Mouse (Mus musculus): ENCODE measurements around the gene Cox6b1. TPM values are rescaled to one million over a fixed set of nuclear protein-coding genes. Genes with fewer than 3 reads are reported as not detected.

Gene Cox6b1
- polyA plus RNA-seq, 1 experiment from 2014 or later, result 961 TPM

DNA sequence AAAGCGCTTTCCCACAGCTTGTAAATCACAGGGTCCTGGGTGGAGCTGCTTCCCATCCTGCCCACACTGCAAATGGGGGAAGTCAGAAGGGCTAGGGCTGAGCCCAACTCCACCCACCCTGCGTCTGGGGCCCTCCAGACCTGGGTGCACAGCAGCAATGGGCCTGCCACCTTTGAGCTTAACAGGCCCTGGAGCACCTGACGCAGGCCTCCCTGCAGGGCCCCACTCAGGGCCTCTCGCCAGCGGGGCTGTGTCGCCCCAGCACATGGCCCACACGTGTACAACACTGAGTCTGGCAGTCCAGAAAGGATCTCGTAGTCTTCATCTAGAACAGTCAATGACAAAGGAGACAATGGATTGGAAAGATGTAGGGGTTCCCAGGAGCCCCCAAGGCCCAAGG is 46.0 kb downstream of the Cox6b1 start:
- no peak for ATAC-seq (ENCODE audit: low FRiP score, low TSS enrichment)
- no peak overlapping the region for H3K4me3 ChIP-seq (ENCODE audit: low read length)

DNA sequence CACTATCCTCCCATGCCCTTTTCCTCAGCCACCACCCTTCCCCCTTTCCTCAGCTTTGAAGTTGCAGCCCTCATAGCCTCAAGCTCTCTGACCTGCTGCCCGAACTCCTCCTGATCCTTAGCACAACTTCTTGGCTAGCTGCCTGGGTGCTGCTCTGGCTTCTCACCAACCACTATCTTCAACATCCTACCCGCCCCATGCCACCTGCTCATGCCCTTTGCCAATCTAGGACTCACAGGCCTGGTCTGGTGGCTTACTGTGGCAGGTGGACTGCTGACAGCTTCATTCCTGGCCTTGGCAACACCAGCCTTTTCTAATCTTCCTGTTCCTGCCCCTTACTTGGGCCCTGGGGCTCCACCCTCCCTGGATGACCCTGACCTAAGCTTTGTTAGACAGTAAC is 53.0 kb downstream of the Cox6b1 start:
- Histone ChIP-seq H3K36me3 (ENCODE audit: control insufficient read depth, insufficient read depth, low read length) (peaks cover 100% of the 10 kb centered on the region), H3K4me3 (ENCODE audit: low read length) (no peak overlapping the region), H3K9ac (ENCODE audit: low read depth, low read length) (no peak overlapping the region), H3K27me3 (ENCODE audit: control insufficient read depth, insufficient read depth, low read length) (no peaks in the 10 kb centered on the region), H3K4me2 (replicated peaks; ENCODE audit: low read depth, low read length) (no peak overlapping the region), H3K27ac (ENCODE audit: low read depth, low read length) (no peak overlapping the region), H3K9me3 (ENCODE audit: control insufficient read depth, low read length) (no peaks in the 10 kb centered on the region), H3K4me1 (ENCODE audit: control insufficient read depth, insufficient read depth, low read length) (no peaks in the 10 kb centered on the region)
- ATAC-seq (ENCODE audit: low FRiP score, low TSS enrichment), result no peak
- 81% methylated on average over 2 of the region's 2 CpGs for WGBS

More for the DNA sequence above, 46.0 kb downstream of the Cox6b1 start:
- Histone ChIP-seq H3K4me2 (replicated peaks; ENCODE audit: low read depth, low read length) (no peak overlapping the region), H3K9me3 (ENCODE audit: control insufficient read depth, low read length) (no peaks in the 10 kb centered on the region), H3K4me1 (ENCODE audit: control insufficient read depth, insufficient read depth, low read length) (no peaks in the 10 kb centered on the region), H3K9ac (ENCODE audit: low read depth, low read length) (no peak overlapping the region), H3K27ac (ENCODE audit: low read depth, low read length) (no peak overlapping the region), H3K27me3 (ENCODE audit: control insufficient read depth, insufficient read depth, low read length) (no peaks in the 10 kb centered on the region), H3K36me3 (ENCODE audit: control insufficient read depth, insufficient read depth, low read length) (peaks cover 98% of the 10 kb centered on the region)
- WGBS, result 97% methylated on average over 8 of the region's 8 CpGs

DNA sequence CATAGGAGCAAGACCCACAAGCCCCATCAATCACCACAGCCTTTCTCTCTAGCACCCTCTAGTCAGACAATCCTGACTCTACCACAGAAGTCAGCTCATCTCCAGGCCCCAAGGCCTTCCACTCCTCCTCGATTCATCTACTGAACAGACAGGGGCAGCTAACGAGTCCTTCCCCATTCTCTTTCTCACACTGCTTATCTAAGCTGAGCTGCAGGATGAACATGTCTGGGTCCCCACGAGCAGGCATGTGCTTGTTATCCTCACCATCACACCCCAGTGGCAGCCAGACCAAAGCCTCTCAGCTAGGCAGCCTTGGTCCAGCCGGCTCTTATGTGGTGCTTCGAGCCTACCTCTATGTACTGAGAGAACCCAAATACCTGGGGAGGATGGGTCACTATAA is 53.6 kb downstream of the Cox6b1 start:
- Histone ChIP-seq H3K4me2 (replicated peaks; ENCODE audit: low read depth, low read length) (no peak overlapping the region), H3K36me3 (ENCODE audit: control insufficient read depth, insufficient read depth, low read length) (peaks cover 97% of the 10 kb centered on the region), H3K4me1 (ENCODE audit: control insufficient read depth, insufficient read depth, low read length) (no peaks in the 10 kb centered on the region), H3K4me3 (ENCODE audit: low read length) (no peak overlapping the region), H3K9ac (ENCODE audit: low read depth, low read length) (no peak overlapping the region), H3K9me3 (ENCODE audit: control insufficient read depth, low read length) (no peaks in the 10 kb centered on the region), H3K27ac (ENCODE audit: low read depth, low read length) (no peak overlapping the region), H3K27me3 (ENCODE audit: control insufficient read depth, insufficient read depth, low read length) (no peaks in the 10 kb centered on the region)
- 89% methylated on average over 5 of the region's 5 CpGs for WGBS
- ATAC-seq (ENCODE audit: low FRiP score, low TSS enrichment), result no peak

DNA sequence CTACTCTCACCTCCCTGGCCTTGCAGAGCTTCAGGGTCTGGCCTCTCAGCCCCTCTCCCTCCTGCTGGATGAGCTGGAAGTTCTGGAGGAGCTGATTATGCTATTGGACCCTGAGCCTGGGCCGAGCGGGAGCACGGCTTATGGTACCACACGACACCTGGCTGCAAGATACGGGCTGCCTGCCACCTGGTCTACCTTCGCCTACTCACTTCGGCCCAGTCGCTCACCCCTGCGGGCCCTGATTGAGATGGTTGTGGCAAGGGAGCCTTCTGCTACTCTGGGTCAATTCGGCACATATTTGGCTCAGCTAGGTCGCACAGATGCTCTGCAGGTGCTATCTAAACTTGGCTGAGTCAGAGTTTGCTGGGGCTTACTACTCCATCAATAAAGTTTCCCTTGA is 58.4 kb downstream of the Cox6b1 start:
- H3K27ac ChIP-seq (ENCODE audit: low read depth, low read length), result no peak overlapping the region
- 0 out of 2 replicates have a peak, but pooled peaks cover 6% of the 10 kb centered on the region for H3K4me1 ChIP-seq (ENCODE audit: control insufficient read depth, insufficient read depth, low read length)
- no peak overlapping the region for H3K4me3 ChIP-seq (ENCODE audit: low read length)
- 94% methylated on average over 11 of the region's 11 CpGs for WGBS
- ATAC-seq (ENCODE audit: low FRiP score, low TSS enrichment), result no peak
- no peak overlapping the region for H3K4me2 ChIP-seq (replicated peaks; ENCODE audit: low read depth, low read length)
- no peak overlapping the region for H3K9ac ChIP-seq (ENCODE audit: low read depth, low read length)
- no peaks in the 10 kb centered on the region for H3K9me3 ChIP-seq (ENCODE audit: control insufficient read depth, low read length)
- H3K27me3 ChIP-seq (ENCODE audit: control insufficient read depth, insufficient read depth, low read length), result no peaks in the 10 kb centered on the region
- H3K36me3 ChIP-seq (ENCODE audit: control insufficient read depth, insufficient read depth, low read length), result peaks cover 75% of the 10 kb centered on the region

Small RNA genes within 50 kb of the gene (microRNA-seq; reads per million reads assigned to microRNA genes)
- 0.84 reads per million for gene Mir3569

Other genes starting within 250 kb of the Cox6b1 start
- gene Tyrobp, start 212.4 kb downstream of the Cox6b1 start, polyA plus RNA-seq (2014; fragmentation: Nextera tagmentation; extraction: Ambion mirVana), result 23.8 and 26.7 TPM in 2 replicates
- 0.57 and 1.0 TPM in 2 replicates for gene Hcst, start 206.3 kb downstream of the Cox6b1 start, polyA plus RNA-seq (2014; fragmentation: Nextera tagmentation; extraction: Ambion mirVana)
- gene Nfkbid, start 204.4 kb downstream of the Cox6b1 start, polyA plus RNA-seq (2014; fragmentation: Nextera tagmentation; extraction: Ambion mirVana), result 1.1 and 1.9 TPM in 2 replicates
- gene Aplp1, start 180.6 kb downstream of the Cox6b1 start, polyA plus RNA-seq (2014; fragmentation: Nextera tagmentation; extraction: Ambion mirVana), result 16.7 and 19.0 TPM in 2 replicates
- 0.20 and 0.54 TPM in 2 replicates for gene Kirrel2, start 168.5 kb downstream of the Cox6b1 start, polyA plus RNA-seq (2014; fragmentation: Nextera tagmentation; extraction: Ambion mirVana)
- gene Nphs1, start 167.8 kb downstream of the Cox6b1 start, polyA plus RNA-seq (2014; fragmentation: Nextera tagmentation; extraction: Ambion mirVana), result 2.7 and 3.0 TPM in 2 replicates
- 0.94 and 2.3 TPM in 2 replicates for gene Prodh2, start 132.5 kb downstream of the Cox6b1 start, polyA plus RNA-seq (2014; fragmentation: Nextera tagmentation; extraction: Ambion mirVana)
- gene Arhgap33, start 91.1 kb downstream of the Cox6b1 start, polyA plus RNA-seq (2014; fragmentation: Nextera tagmentation; extraction: Ambion mirVana), result 13.4 and 17.3 TPM in 2 replicates
- gene Hspb6, start 74.0 kb downstream of the Cox6b1 start, polyA plus RNA-seq (2014; fragmentation: Nextera tagmentation; extraction: Ambion mirVana), result 8.9 and 9.2 TPM in 2 replicates
- 15.2 and 25.0 TPM in 2 replicates for gene Proser3, start 73.9 kb downstream of the Cox6b1 start, polyA plus RNA-seq (2014; fragmentation: Nextera tagmentation; extraction: Ambion mirVana)
- gene Lin37, start 66.3 kb downstream of the Cox6b1 start, polyA plus RNA-seq (2014; fragmentation: Nextera tagmentation; extraction: Ambion mirVana), result 38.5 and 48.0 TPM in 2 replicates
- 109 and 119 TPM in 2 replicates for gene U2af1l4, start 62.9 kb downstream of the Cox6b1 start, polyA plus RNA-seq (2014; fragmentation: Nextera tagmentation; extraction: Ambion mirVana)
- gene Gm49396, start 62.8 kb downstream of the Cox6b1 start, polyA plus RNA-seq (2014; fragmentation: Nextera tagmentation; extraction: Ambion mirVana), result 8.0 and 11.3 TPM in 2 replicates
- 121 and 182 TPM in 2 replicates for gene Psenen, start 62.5 kb downstream of the Cox6b1 start, polyA plus RNA-seq (2014; fragmentation: Nextera tagmentation; extraction: Ambion mirVana)
- 2.9 and 3.7 TPM in 2 replicates for gene Igflr1, start 60.7 kb downstream of the Cox6b1 start, polyA plus RNA-seq (2014; fragmentation: Nextera tagmentation; extraction: Ambion mirVana)
- 12.3 and 13.6 TPM in 2 replicates for gene Kmt2b, start 37.4 kb downstream of the Cox6b1 start, polyA plus RNA-seq (2014; fragmentation: Nextera tagmentation; extraction: Ambion mirVana)
- gene Zbtb32, start 27.2 kb downstream of the Cox6b1 start, polyA plus RNA-seq (2014; fragmentation: Nextera tagmentation; extraction: Ambion mirVana), result 0.21 and 0.22 TPM in 2 replicates
- 2.2 and 2.3 TPM in 2 replicates for gene Upk1a, start 13.3 kb downstream of the Cox6b1 start, polyA plus RNA-seq (2014; fragmentation: Nextera tagmentation; extraction: Ambion mirVana)
- not detected in 2 replicates for gene Etv2, start 9.7 kb upstream of the Cox6b1 start, polyA plus RNA-seq (2014; fragmentation: Nextera tagmentation; extraction: Ambion mirVana)
- gene Rbm42, start 24.2 kb upstream of the Cox6b1 start, polyA plus RNA-seq (2014; fragmentation: Nextera tagmentation; extraction: Ambion mirVana), result 93.4 and 111 TPM in 2 replicates
- gene Haus5, start 38.8 kb upstream of the Cox6b1 start, polyA plus RNA-seq (2014; fragmentation: Nextera tagmentation; extraction: Ambion mirVana), result 45.8 and 58.6 TPM in 2 replicates
- gene Pmis2, start 45.5 kb upstream of the Cox6b1 start, polyA plus RNA-seq (2014; fragmentation: Nextera tagmentation; extraction: Ambion mirVana), result not detected in 2 replicates
- gene 2200002J24Rik, start 72.8 kb upstream of the Cox6b1 start, polyA plus RNA-seq (2014; fragmentation: Nextera tagmentation; extraction: Ambion mirVana), result not detected in 2 replicates
- 1.2 and 1.3 TPM in 2 replicates for gene Atp4a, start 86.1 kb upstream of the Cox6b1 start, polyA plus RNA-seq (2014; fragmentation: Nextera tagmentation; extraction: Ambion mirVana)
- 202 and 206 TPM in 2 replicates for gene Tmem147, start 103.4 kb upstream of the Cox6b1 start, polyA plus RNA-seq (2014; fragmentation: Nextera tagmentation; extraction: Ambion mirVana)
- gene Gapdhs, start 117.5 kb upstream of the Cox6b1 start, polyA plus RNA-seq (2014; fragmentation: Nextera tagmentation; extraction: Ambion mirVana), result 0.61 and 1.6 TPM in 2 replicates
- gene Sbsn, start 125.3 kb upstream of the Cox6b1 start, polyA plus RNA-seq (2014; fragmentation: Nextera tagmentation; extraction: Ambion mirVana), result 1.1 and 1.6 TPM in 2 replicates
- 0.74 and 0.95 TPM in 2 replicates for gene Dmkn, start 137.6 kb upstream of the Cox6b1 start, polyA plus RNA-seq (2014; fragmentation: Nextera tagmentation; extraction: Ambion mirVana)
- gene Krtdap, start 161.7 kb upstream of the Cox6b1 start, polyA plus RNA-seq (2014; fragmentation: Nextera tagmentation; extraction: Ambion mirVana), result not detected in 2 replicates
- 0.31 TPM in 1 of 2 replicates, not detected in the other for gene Ffar2, start 197.6 kb upstream of the Cox6b1 start, polyA plus RNA-seq (2014; fragmentation: Nextera tagmentation; extraction: Ambion mirVana)
- not detected in 2 replicates for gene Ffar3, start 230.0 kb upstream of the Cox6b1 start, polyA plus RNA-seq (2014; fragmentation: Nextera tagmentation; extraction: Ambion mirVana)
- not detected in 2 replicates for gene Ffar1, start 235.4 kb upstream of the Cox6b1 start, polyA plus RNA-seq (2014; fragmentation: Nextera tagmentation; extraction: Ambion mirVana)